Mouse (Mus musculus) macrophage (primary cell): Measurements from ENCODE around the gene Kdf1. TPM values are rescaled to one million over a fixed set of nuclear protein-coding genes. Genes with fewer than 3 reads are reported as not detected.

Experiments used
- H3K27ac ChIP-seq: fragments of 350-480 bp; formaldehyde crosslinking; 2 replicates; pipeline ENCODE4 v1.9.0; 2021
- H3K36me3 ChIP-seq: fragments of 350-480 bp; formaldehyde crosslinking; 2 replicates; pipeline ENCODE4 v1.9.0; 2021; ENCODE audit errors: inconsistent target
- H3K4me3 ChIP-seq: fragments of 350-480 bp; formaldehyde crosslinking; 2 replicates; pipeline ENCODE4 v1.9.0; 2021; ENCODE audit errors: inconsistent target
- H3K79me2 ChIP-seq: fragments of 350-480 bp; formaldehyde crosslinking; 2 replicates; pipeline ENCODE4 v1.9.0; 2021; ENCODE audit errors: inconsistent target
- WGBS: methylation state at CpG from one replicate; pipeline ENCODE4 v1.1.7; 2026; ENCODE audit warnings: inconsistent platforms; ENCODE audit not compliant: missing documents; 5-methylcytosine and 5-hydroxymethylcytosine counted together
- polyA plus RNA-seq: library from polyadenylated mRNA; stranded (reverse); fragments of 250-400 nt; gene quantifications from 3 replicates; pipeline ENCODE4 v1.2.4, GENCODE M21; 2018; ENCODE audit warnings: inconsistent platforms
- total RNA-seq, 78 experiments: library from RNA; depleted of rRNA; stranded (reverse); fragments of 250-400 nt; gene quantifications; 1 replicate in 9 of 78; 2 replicates in 24 of 78; 3 replicates in 43 of 78; 4 replicates in 2 of 78; pipeline ENCODE4 v1.2.4; 2018; ENCODE audit warnings: inconsistent platforms in 56 of 78

Gene Kdf1
- not detected for total RNA-seq (2018; cell fraction: chromatin; rRNA removed)
- total RNA-seq (2018; cell fraction: cytosol; rRNA removed) = not detected
- total RNA-seq (2018; cell fraction: nucleus; rRNA removed) = not detected
- not detected in 3 replicates for polyA plus RNA-seq

GRCm38 (mm10) chr4:133518601-133519368 is at the start of gene Kdf1:
TSS of gene Kdf1 (plus strand) at chr4:133518963.
- Histone ChIP-seq H3K27ac (no peak within 1 kb of the TSS), H3K36me3 (no peaks in the 10 kb centered on the region), H3K79me2 (no peaks in the 10 kb centered on the region), H3K4me3 (no peak within 1 kb of the TSS)
- 12% methylated on average over 68 of the region's 69 CpGs for WGBS

- Histone ChIP-seq H3K36me3 (no peaks in the 10 kb centered on the region), H3K27ac (no peak overlapping the region), H3K79me2 (no peaks in the 10 kb centered on the region), H3K4me3 (no peak overlapping the region)
- WGBS = 43% methylated on average over 12 of the region's 12 CpGs
Observed at GRCm38 (mm10) chr4:133469122-133469521, 49.6 kb upstream of the Kdf1 start.

- no peaks in the 10 kb centered on the region for H3K36me3 ChIP-seq
- H3K79me2 ChIP-seq = no peaks in the 10 kb centered on the region
- no peak overlapping the region for H3K4me3 ChIP-seq
- no peak overlapping the region for H3K27ac ChIP-seq
- 84% methylated on average over 7 of the region's 7 CpGs for WGBS
Observed at GRCm38 (mm10) chr4:133471135-133471821, 47.5 kb upstream of the Kdf1 start.

- Histone ChIP-seq H3K79me2 (no peaks in the 10 kb centered on the region), H3K4me3 (no peak overlapping the region), H3K27ac (no peak overlapping the region), H3K36me3 (no peaks in the 10 kb centered on the region)
- 60% methylated on average over 1 of the region's 2 CpGs for WGBS
Observed at GRCm38 (mm10) chr4:133473833-133474232, 44.9 kb upstream of the Kdf1 start.

GRCm38 (mm10) chr4:133479458-133480184 is 39.1 kb upstream of the Kdf1 start, which contains the start of gene Tent5b:
TSS of gene Tent5b (plus strand) at chr4:133480132.
- H3K36me3 ChIP-seq = no peaks in the 10 kb centered on the region
- H3K79me2 ChIP-seq = no peaks in the 10 kb centered on the region
- H3K27ac ChIP-seq = no peak within 1 kb of the TSS
- WGBS = 9% methylated on average over 29 of the region's 29 CpGs
- H3K4me3 ChIP-seq = no peak within 1 kb of the TSS

- WGBS = 2% methylated on average over 34 of the region's 34 CpGs
- Histone ChIP-seq H3K27ac (no peak overlapping the region), H3K36me3 (no peaks in the 10 kb centered on the region), H3K79me2 (no peaks in the 10 kb centered on the region), H3K4me3 (no peak overlapping the region)
Observed at GRCm38 (mm10) chr4:133480185-133480537, 38.6 kb upstream of the Kdf1 start.

GRCm38 (mm10) chr4:133480754-133481153 is 38.0 kb upstream of the Kdf1 start:
- 53% methylated on average over 6 of the region's 6 CpGs for WGBS
- Histone ChIP-seq H3K27ac (no peak overlapping the region), H3K36me3 (no peaks in the 10 kb centered on the region), H3K4me3 (no peak overlapping the region), H3K79me2 (no peaks in the 10 kb centered on the region)

GRCm38 (mm10) chr4:133481488-133481887 is 37.3 kb upstream of the Kdf1 start:
- no peaks in the 10 kb centered on the region for H3K79me2 ChIP-seq
- H3K27ac ChIP-seq = no peak overlapping the region
- WGBS = 84% methylated on average over 4 of the region's 4 CpGs
- no peaks in the 10 kb centered on the region for H3K36me3 ChIP-seq
- H3K4me3 ChIP-seq = no peak overlapping the region

GRCm38 (mm10) chr4:133482479-133482878 is 36.3 kb upstream of the Kdf1 start:
- Histone ChIP-seq H3K27ac (no peak overlapping the region), H3K36me3 (no peaks in the 10 kb centered on the region), H3K4me3 (no peak overlapping the region), H3K79me2 (no peaks in the 10 kb centered on the region)
- WGBS = 90% methylated on average over 3 of the region's 3 CpGs

- no peak overlapping the region for H3K27ac ChIP-seq
- H3K4me3 ChIP-seq = no peak overlapping the region
- WGBS = 20% methylated on average over 21 of the region's 22 CpGs
- no peaks in the 10 kb centered on the region for H3K79me2 ChIP-seq
- no peaks in the 10 kb centered on the region for H3K36me3 ChIP-seq
Observed at GRCm38 (mm10) chr4:133484266-133485025, 34.3 kb upstream of the Kdf1 start.

GRCm38 (mm10) chr4:133485691-133486425 is 32.9 kb upstream of the Kdf1 start:
- no peak overlapping the region for H3K27ac ChIP-seq
- H3K79me2 ChIP-seq = no peaks in the 10 kb centered on the region
- no peak overlapping the region for H3K4me3 ChIP-seq
- no peaks in the 10 kb centered on the region for H3K36me3 ChIP-seq
- 86% methylated on average over 28 of the region's 28 CpGs for WGBS

GRCm38 (mm10) chr4:133486673-133487357 is 31.9 kb upstream of the Kdf1 start:
- H3K79me2 ChIP-seq = no peaks in the 10 kb centered on the region
- 91% methylated on average over 15 of the region's 26 CpGs for WGBS
- no peaks in the 10 kb centered on the region for H3K36me3 ChIP-seq

More at GRCm38 (mm10) chr4:133486673-133487357, 31.9 kb upstream of the Kdf1 start:
- H3K4me3 ChIP-seq = no peak overlapping the region
- H3K27ac ChIP-seq = no peak overlapping the region
